ENCODE assay signal across 28 mouse cellular contexts in the genomic region with DNA sequence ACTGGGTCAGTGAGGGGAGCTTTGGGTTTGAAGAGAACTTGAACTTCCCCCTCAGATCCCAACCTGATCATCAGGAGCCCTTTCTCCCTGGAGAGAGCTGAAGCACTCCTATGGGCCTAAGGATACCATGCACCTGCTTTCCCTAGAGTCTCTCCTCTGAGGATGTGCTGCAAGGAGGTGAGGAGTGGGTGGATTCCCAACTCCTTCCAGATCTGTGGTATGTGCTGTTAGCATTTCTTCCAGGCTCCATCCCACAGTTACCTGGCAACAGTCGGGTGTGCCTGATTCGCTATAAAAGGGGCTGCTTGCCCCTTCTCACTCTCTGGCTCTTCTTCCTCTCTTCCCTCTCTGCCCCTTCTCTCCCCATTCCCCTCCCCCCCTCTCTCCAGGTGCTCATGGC. TPM values are rescaled to one million over a fixed set of nuclear protein-coding genes. Genes with fewer than 3 reads are reported as not detected.
DNase-seq lines count a peak whose midpoint lies in the region; ATAC-seq and TF ChIP-seq lines count a peak whose summit lies in the region.
"Had no signal": no experiment of that assay in that cellular context is flagged by ENCODE, and none has a peak within 500 bp of the region (broad histone marks: within the 10 kb centered on the region; RNA-seq: fewer than 3 reads in every experiment).

No protein-coding gene starts in this region.

- no peak for TF ChIP-seq EP300 in lung, postnatal 0 days (IDR thresholded peaks at IDR 0.05)

- intact Hi-C loops in left cerebral cortex, postnatal 25 days (cut with DNase I), result loop anchor here (5.0 kb wide), 1 partner anchor 67 kb away; no protein-coding TSS in a partner anchor

- no peak for ATAC-seq in lung, postnatal 0 days
- ATAC-seq: CD4-positive, CD25-positive, alpha-beta regulatory T cell, adult 4 months; forebrain, postnatal 0 days; intestine, postnatal 0 days had no signal

- H3K9me3 ChIP-seq in lung, postnatal 0 days (ENCODE audit: low read length), result no peaks in the 10 kb centered on the region
- H3K9me3 ChIP-seq: forebrain, embryonic 12.5 days; heart, embryonic 13.5 days; limb, embryonic 10.5 days; limb, embryonic 15.5 days; neural tube, embryonic 13.5 days had no signal

- no peak overlapping the region for H3K27ac ChIP-seq in lung, postnatal 0 days (ENCODE audit: low read length)
- H3K27ac ChIP-seq: forebrain, embryonic 12.5 days; gastrocnemius, adult 2 months; heart, embryonic 13.5 days; hindbrain, embryonic 14.5 days; limb, embryonic 10.5 days; limb, embryonic 15.5 days; liver, embryonic 14.5 days; neural tube, embryonic 13.5 days had no signal

- H3K36me3 ChIP-seq in lung, postnatal 0 days (ENCODE audit: insufficient read depth, low read length), result no peaks in the 10 kb centered on the region
- H3K36me3 ChIP-seq: forebrain, embryonic 12.5 days; heart, embryonic 13.5 days; limb, embryonic 10.5 days; limb, embryonic 15.5 days; neural tube, embryonic 13.5 days had no signal

- no peak overlapping the region for H3K9ac ChIP-seq in lung, postnatal 0 days (replicated peaks; ENCODE audit: low read depth)
- H3K9ac ChIP-seq: forebrain, embryonic 12.5 days; forebrain, postnatal 0 days; heart, embryonic 13.5 days; hindbrain, embryonic 14.5 days; limb, embryonic 15.5 days; liver, embryonic 14.5 days; neural tube, embryonic 13.5 days had no signal

- peak; percentile 84 for DNase-seq in right cerebral cortex, adult 18-20 months
- DNase-seq in right cerebral cortex, postnatal 14 days, result no peak
- DNase-seq in frontal cortex, adult 2 months (ENCODE audit: extremely low spot score in 1 of 2, low spot score in 1 of 2), result peak; percentile 44 to 75
- DNase-seq in left cerebral cortex, postnatal 25 days (ENCODE audit: low spot score in 2 of 2), result peak; percentile 43 to 89
- peak; percentile 74 for DNase-seq in telencephalon, adult 2 months (ENCODE audit: low read depth, low spot score)
- DNase-seq in lung, postnatal 0 days (ENCODE audit: low spot score), result no peak
- no peak for DNase-seq in thymus, postnatal 4 days
- DNase-seq: adrenal gland, postnatal 25 days; cerebellum, adult 18-20 months; cerebellum, postnatal 10 days; forebrain, postnatal 0 days; gastrocnemius, adult 2 months; heart, postnatal 10 days; kidney, postnatal 25 days; lung, adult 2 months; lung, postnatal 14 days; thymus, postnatal 14 days had no signal

- H3K4me1 ChIP-seq in lung, postnatal 0 days (ENCODE audit: insufficient read depth, low read depth, low read length), result no peaks in the 10 kb centered on the region
- H3K4me1 ChIP-seq: forebrain, embryonic 12.5 days; heart, embryonic 13.5 days; limb, embryonic 15.5 days; neural tube, embryonic 13.5 days had no signal

- no peak for TF ChIP-seq CTCF in lung, postnatal 0 days (IDR thresholded peaks at IDR 0.05)

- H3K4me3 ChIP-seq in lung, postnatal 0 days (ENCODE audit: low read depth, low read length), result no peak overlapping the region
- H3K4me3 ChIP-seq: erythroblast, embryonic 14.5 days; forebrain, embryonic 12.5 days; gastrocnemius, adult 2 months; heart, embryonic 13.5 days; limb, embryonic 10.5 days; limb, embryonic 15.5 days; neural tube, embryonic 13.5 days had no signal

- no peaks in the 10 kb centered on the region for H3K27me3 ChIP-seq in lung, postnatal 0 days (replicated peaks; ENCODE audit: insufficient read depth, low read length)
- H3K27me3 ChIP-seq: limb, embryonic 15.5 days had no signal

- WGBS in lung, postnatal 0 days, result 50% methylated on average over 2 of the region's 2 CpGs

- H3K4me2 ChIP-seq in lung, postnatal 0 days (replicated peaks; ENCODE audit: low read depth, low read length), result no peak overlapping the region
- H3K4me2 ChIP-seq: forebrain, embryonic 12.5 days; heart, embryonic 13.5 days; hindbrain, embryonic 14.5 days; limb, embryonic 15.5 days; midbrain, embryonic 11.5 days; neural tube, embryonic 13.5 days had no signal

RNA-seq across cellular contexts. Expression of a gene that starts 35.2 kb away (rescaled TPM):
- polyA plus RNA-seq in frontal cortex, adult 2 months (2012; rRNA removed), result 153 and 160 TPM in 2 replicates
- 100 to 1,000 TPM in 1 of 2 experiments, 10 to 100 TPM in 1; 88.9 to 103 TPM for total RNA-seq in left cerebral cortex, postnatal 25 days (2021)
- 27.7 and 28.1 TPM in 2 replicates for polyA plus RNA-seq in lung, postnatal 0 days (2015; fragmentation: Nextera tagmentation; extraction: Ambion mirVana)

Comparison
In these comparisons a context has a peak if more than half of its experiments do, and no peak if none do; other contexts are left out.
1. DNase-seq: peak in right cerebral cortex, adult 18-20 months (single experiment), frontal cortex, adult 2 months (2 of 2), left cerebral cortex, postnatal 25 days (2 of 2) and telencephalon, adult 2 months (single experiment); none in right cerebral cortex, postnatal 14 days (single experiment), lung, postnatal 0 days (single experiment) and thymus, postnatal 4 days (single experiment).